Mouse (Mus musculus) myocyte (in vitro differentiated cells): ENCODE results near the gene Adgrg1. TPM values are rescaled to one million over a fixed set of nuclear protein-coding genes. Genes with fewer than 3 reads are reported as not detected.
A peak's percentile ranks its signal among the peaks of the same experiment; 100 is the strongest.

Experiments used
- H3K27me3 ChIP-seq: one replicate; pipeline ENCODE4 v1.6.1; 2011; ENCODE audit not compliant: control insufficient read depth, insufficient read depth, insufficient read length
- H3K36me3 ChIP-seq: one replicate; pipeline ENCODE4 v1.6.1; 2011; ENCODE audit not compliant: control insufficient read depth, insufficient read depth
- H3K4me2 ChIP-seq: one replicate; pipeline ENCODE4 v1.6.1; 2011; ENCODE audit warnings: low read depth, control low read depth
- H3K4me3 ChIP-seq: one replicate; pipeline ENCODE4 v1.5.1; 2011; ENCODE audit warnings: mild to moderate bottlenecking, control low read depth, moderate library complexity
- H3K79me2 ChIP-seq: one replicate; pipeline ENCODE4 v1.6.1; 2011; ENCODE audit not compliant: control insufficient read depth, insufficient read depth
- H3ac ChIP-seq: one replicate; pipeline ENCODE4 v1.6.1; 2011; ENCODE audit not compliant: control insufficient read depth, insufficient read length
- CEBPB ChIP-seq: IDR thresholded peaks from 2 replicates; pipeline ENCODE4 v1.6.1; 2011; ENCODE audit warnings: mild to moderate bottlenecking, moderate library complexity; ENCODE audit not compliant: poor library complexity, insufficient read depth, severe bottlenecking
- E2F4 ChIP-seq: IDR thresholded peaks from one replicate; pipeline ENCODE4 v1.6.1; 2011; ENCODE audit warnings: mild to moderate bottlenecking, control low read depth, moderate library complexity; ENCODE audit not compliant: insufficient read depth
- MAX ChIP-seq: IDR thresholded peaks from one replicate; pipeline ENCODE4 v1.6.1; 2011; ENCODE audit warnings: low read depth, mild to moderate bottlenecking, control low read depth
- MYOD1 ChIP-seq, 3 experiments: IDR thresholded peaks; one replicate each; pipeline ENCODE4 v1.6.1; 2011; ENCODE audit warnings: control low read depth in 2 of 3, low read depth in 2 of 3, mild to moderate bottlenecking in 2 of 3, moderate library complexity in 1 of 3; ENCODE audit not compliant: insufficient read length in 2 of 3, control insufficient read depth in 1 of 3
- MYOG ChIP-seq, 3 experiments: IDR thresholded peaks; one replicate each; pipeline ENCODE4 v1.6.1; 2011; ENCODE audit warnings: control low read depth in 2 of 3, low read depth in 2 of 3, mild to moderate bottlenecking in 2 of 3; ENCODE audit not compliant: insufficient read length in 2 of 3, control insufficient read depth in 1 of 3, insufficient read depth in 1 of 3
- POLR2A ChIP-seq: IDR thresholded peaks from one replicate; pipeline ENCODE4 v1.6.1; 2011; ENCODE audit warnings: low read depth, mild to moderate bottlenecking, control low read depth, moderate library complexity; ENCODE audit not compliant: insufficient read length
- POLR2AphosphoS2 ChIP-seq: IDR thresholded peaks from one replicate; pipeline ENCODE4 v1.6.1; 2011; ENCODE audit warnings: low read depth, control low read depth; ENCODE audit not compliant: insufficient read length
- REST ChIP-seq: IDR thresholded peaks from one replicate; pipeline ENCODE4 v1.6.1; 2011; ENCODE audit warnings: mild to moderate bottlenecking, control low read depth, moderate library complexity; ENCODE audit not compliant: insufficient read depth, insufficient read length
- SRF ChIP-seq: IDR thresholded peaks from one replicate; pipeline ENCODE4 v1.6.1; 2011; ENCODE audit warnings: low read depth; ENCODE audit not compliant: control insufficient read depth, insufficient read length
- TCF12 ChIP-seq: IDR thresholded peaks from one replicate; pipeline ENCODE4 v1.6.1; 2011; ENCODE audit warnings: mild to moderate bottlenecking, control low read depth; ENCODE audit not compliant: poor library complexity, insufficient read depth, severe bottlenecking
- TCF3 ChIP-seq: IDR thresholded peaks from one replicate; pipeline ENCODE4 v1.6.1; 2011; ENCODE audit warnings: low read depth, control low read depth; ENCODE audit not compliant: insufficient read length
- USF1 ChIP-seq: IDR thresholded peaks from one replicate; pipeline ENCODE4 v1.6.1; 2011; ENCODE audit warnings: low read depth, mild to moderate bottlenecking, control low read depth, moderate library complexity
- polyA plus RNA-seq: library from polyadenylated mRNA; unstranded; fragments of >200 nt; fragmentation: generic; extraction: Trizol; gene quantifications from one replicate; pipeline ENCODE4 v1.2.1, GENCODE M21; 2012; ENCODE audit warnings: missing spikeins

Adgrg1 gene
- polyA plus RNA-seq, 1 experiment, result 12.4 TPM

GRCm38 (mm10) chr8:95002089-95002655 lies 27.6 kb downstream of the Adgrg1 start:
- H3K4me2 ChIP-seq, result peak overlapping the region; percentile 27
- no peak overlapping the region for H3K4me3 ChIP-seq
- H3ac ChIP-seq, result no peak overlapping the region
- no peaks in the 10 kb centered on the region for H3K36me3 ChIP-seq
- no peaks in the 10 kb centered on the region for H3K79me2 ChIP-seq
- H3K27me3 ChIP-seq, result no peaks in the 10 kb centered on the region
- TF ChIP-seq SRF (no peak), MYOG (IDR thresholded peaks at IDR 0.05; ENCODE audit: control insufficient read depth in 1 of 3, insufficient read depth in 1 of 3, insufficient read length in 2 of 3, low read depth in 2 of 3) (no peak), E2F4 (no peak), MAX (no peak), CEBPB (no peak), MYOD1 (IDR thresholded peaks at IDR 0.05; ENCODE audit: control insufficient read depth in 1 of 3, insufficient read length in 2 of 3, low read depth in 2 of 3) (no peak), POLR2AphosphoS2 (no peak), REST (no peak), POLR2A (no peak), TCF12 (no peak), TCF3 (no peak), USF1 (no peak)

- TF ChIP-seq REST (no peak), MAX (no peak), POLR2AphosphoS2 (no peak), CEBPB (no peak), SRF (no peak), USF1 (no peak), E2F4 (no peak), TCF12 (no peak), TCF3 (no peak), POLR2A (no peak)
- Histone ChIP-seq H3K4me3 (no peak overlapping the region), H3K27me3 (no peaks in the 10 kb centered on the region), H3K36me3 (no peaks in the 10 kb centered on the region), H3K4me2 (peak overlapping the region; percentile 61), H3ac (no peak overlapping the region), H3K79me2 (no peaks in the 10 kb centered on the region)
Measured at GRCm38 (mm10) chr8:95012442-95012919, 37.9 kb downstream of the Adgrg1 start.

- Histone ChIP-seq H3K79me2 (no peaks in the 10 kb centered on the region), H3K4me2 (no peak overlapping the region), H3K36me3 (no peaks in the 10 kb centered on the region), H3ac (no peak overlapping the region), H3K27me3 (no peaks in the 10 kb centered on the region), H3K4me3 (no peak overlapping the region)
- TF ChIP-seq USF1, result no peak
- TF ChIP-seq REST, result no peak
- no peak for TF ChIP-seq SRF
- TF ChIP-seq POLR2A, result no peak
- TF ChIP-seq POLR2AphosphoS2, result no peak
- no peak for TF ChIP-seq MYOG (IDR thresholded peaks at IDR 0.05; ENCODE audit: control insufficient read depth in 1 of 3, insufficient read depth in 1 of 3, insufficient read length in 2 of 3, low read depth in 2 of 3)
- no peak for TF ChIP-seq E2F4
- no peak for TF ChIP-seq TCF12
- no peak for TF ChIP-seq TCF3
- no peak for TF ChIP-seq MYOD1 (IDR thresholded peaks at IDR 0.05; ENCODE audit: control insufficient read depth in 1 of 3, insufficient read length in 2 of 3, low read depth in 2 of 3)
- TF ChIP-seq MAX, result no peak
- TF ChIP-seq CEBPB, result no peak
Measured at GRCm38 (mm10) chr8:95015866-95016265, 41.3 kb downstream of the Adgrg1 start.

GRCm38 (mm10) chr8:95016684-95017083 lies 42.1 kb downstream of the Adgrg1 start:
- Histone ChIP-seq H3ac (no peak overlapping the region), H3K4me2 (no peak overlapping the region), H3K27me3 (no peaks in the 10 kb centered on the region), H3K36me3 (no peaks in the 10 kb centered on the region), H3K4me3 (no peak overlapping the region), H3K79me2 (no peaks in the 10 kb centered on the region)
- TF ChIP-seq E2F4 (no peak), MAX (no peak), REST (no peak), TCF3 (no peak)

- Histone ChIP-seq H3ac (no peak within 1 kb of the TSS), H3K36me3 (no peaks in the 10 kb centered on the region), H3K79me2 (no peaks in the 10 kb centered on the region), H3K27me3 (no peaks in the 10 kb centered on the region), H3K4me2 (no peak within 1 kb of the TSS), H3K4me3 (no peak within 1 kb of the TSS)
- TF ChIP-seq CEBPB (no peak), TCF12 (no peak), SRF (no peak), MYOD1 (IDR thresholded peaks at IDR 0.05; ENCODE audit: control insufficient read depth in 1 of 3, insufficient read length in 2 of 3, low read depth in 2 of 3) (no peak), TCF3 (no peak), MYOG (IDR thresholded peaks at IDR 0.05; ENCODE audit: control insufficient read depth in 1 of 3, insufficient read depth in 1 of 3, insufficient read length in 2 of 3, low read depth in 2 of 3) (no peak), POLR2A (no peak), REST (no peak), MAX (no peak), USF1 (no peak), E2F4 (no peak), POLR2AphosphoS2 (no peak)
Measured at GRCm38 (mm10) chr8:95017451-95017850, 42.9 kb downstream of the Adgrg1 start, which contains the start of gene Adgrg3. Adgrg3 (plus strand) TSS chr8:95017692.
